Mouse (Mus musculus): ENCODE measurements around the gene Sesn3. TPM values are rescaled to one million over a fixed set of nuclear protein-coding genes. Genes with fewer than 3 reads are reported as not detected.
"Not testable (repeated sequence)": the region's sequence is repeated elsewhere in the genome, so short reads cannot be mapped to it uniquely, and the experiment has no call there.

The Sesn3 gene
- 10 to 100 TPM; 43.4 to 44.8 TPM for total RNA-seq (2021)
- long read RNA-seq, experiment 1, full-length matches to known transcripts, result 3 of 16 reads
- long read RNA-seq, experiment 1, partial matches to known transcripts, result 3 of 16 reads
- long read RNA-seq, experiment 1, other reads (novel, unspliced or antisense), result 10 of 16 reads
- long read RNA-seq, experiment 2, full-length matches to known transcripts, result 4 of 7 reads
- long read RNA-seq, experiment 2, partial matches to known transcripts, result 0 of 7 reads
- long read RNA-seq, experiment 2, other reads (novel, unspliced or antisense), result 3 of 7 reads

GRCm38 (mm10) chr9:14274986-14275720 lies at the start of gene Sesn3:
Gene Sesn3, plus strand, starts transcription at chr9:14275067.
- peak; percentile 69 for DNase-seq

GRCm38 (mm10) chr9:14227086-14227485 lies 47.8 kb upstream of the Sesn3 start:
- not testable (repeated sequence) for DNase-seq

GRCm38 (mm10) chr9:14233702-14234373 lies 41.0 kb upstream of the Sesn3 start:
- DNase-seq, result no peak

- no peak for DNase-seq
Measured at GRCm38 (mm10) chr9:14235286-14235685, 39.6 kb upstream of the Sesn3 start.

- DNase-seq, result not testable (repeated sequence)
Measured at GRCm38 (mm10) chr9:14241003-14241402, 33.9 kb upstream of the Sesn3 start.

- DNase-seq, result no peak
Measured at GRCm38 (mm10) chr9:14242308-14242707, 32.6 kb upstream of the Sesn3 start.

- DNase-seq, result no peak
Measured at GRCm38 (mm10) chr9:14244528-14244927, 30.3 kb upstream of the Sesn3 start.

GRCm38 (mm10) chr9:14245013-14245586 lies 29.8 kb upstream of the Sesn3 start:
- no peak for DNase-seq

- peak; percentile 25 for DNase-seq
Measured at GRCm38 (mm10) chr9:14246016-14246799, 28.7 kb upstream of the Sesn3 start.

GRCm38 (mm10) chr9:14247480-14248208 lies 27.2 kb upstream of the Sesn3 start:
- no peak for DNase-seq

GRCm38 (mm10) chr9:14248209-14248596 lies 26.7 kb upstream of the Sesn3 start:
- no peak for DNase-seq

- no peak for DNase-seq
Measured at GRCm38 (mm10) chr9:14261150-14261549, 13.7 kb upstream of the Sesn3 start.

- DNase-seq, result no peak
Measured at GRCm38 (mm10) chr9:14262568-14262972, 12.3 kb upstream of the Sesn3 start.

GRCm38 (mm10) chr9:14266470-14266869 lies 8.4 kb upstream of the Sesn3 start:
- DNase-seq, result no peak

- DNase-seq, result no peak
Measured at GRCm38 (mm10) chr9:14268578-14268977, 6.3 kb upstream of the Sesn3 start.

GRCm38 (mm10) chr9:14272921-14273320 lies 1.9 kb upstream of the Sesn3 start:
- no peak for DNase-seq

- no peak for DNase-seq
Measured at GRCm38 (mm10) chr9:14274586-14274985, 281 bp upstream of the Sesn3 start.

GRCm38 (mm10) chr9:14275792-14276480 lies 1.1 kb downstream of the Sesn3 start:
- peak; percentile 97 for DNase-seq

GRCm38 (mm10) chr9:14276481-14277287 lies 1.8 kb downstream of the Sesn3 start:
- peak; percentile 13 for DNase-seq
